Mouse (Mus musculus) v-Abl transformed pro-B cells (cell line): ENCODE data around the gene Las1l.

Experiments used
- in situ Hi-C, 2 experiments: fragments of 400-800 bp; cut with MboI; formaldehyde crosslinking; loops; one replicate each; pipeline ENCODE4 v1.15.1; 2025; ENCODE audit not compliant: unreplicated experiment in 2 of 2

The Las1l gene

GRCm38 (mm10) chrX:95956497-95957293 lies at the start of gene Las1l:
Gene Las1l, minus strand, starts transcription at chrX:95956962.
- in situ Hi-C loops, result loop anchor here (25.0 kb wide), 1 partner anchor 1744 kb away; the partner anchor contains the start of gene Eif2s3x (in 2 of the 2)

- in situ Hi-C loops, result loop anchor here (10.0 to 25.0 kb wide), 3 partner anchors 328 to 1418 kb away; no protein-coding TSS in a partner anchor
Observed at GRCm38 (mm10) chrX:96006395-96006794, 49.6 kb upstream of the Las1l start.

DNA sequence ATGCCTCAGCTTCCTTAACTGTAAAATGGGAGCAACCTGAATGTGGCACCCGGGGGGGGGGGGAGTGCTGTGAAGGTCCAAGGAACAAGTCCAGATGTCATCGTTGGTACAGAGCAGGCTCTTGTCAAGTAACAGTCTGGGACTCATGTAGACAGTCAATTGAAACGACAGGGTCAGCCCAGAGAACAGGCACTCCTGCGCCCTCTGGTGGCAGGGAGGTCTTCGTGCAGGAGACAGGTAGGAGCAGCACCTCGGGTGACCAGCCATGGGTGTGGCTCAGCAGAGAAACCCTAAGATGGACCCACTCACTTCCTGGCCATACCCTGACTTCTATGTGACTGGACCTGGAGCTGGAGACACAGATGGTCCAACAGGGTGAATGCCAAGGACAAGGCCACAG lies 42.8 kb upstream of the Las1l start:
- in situ Hi-C loops, result loop anchor here in 1 of 2 experiments (10.0 kb wide), 1 partner anchor 1435 kb away; no protein-coding TSS in a partner anchor

- in situ Hi-C loops, result loop anchor here in 1 of 2 experiments (10.0 kb wide), 1 partner anchor 1442 kb away; no protein-coding TSS in a partner anchor
Observed at GRCm38 (mm10) chrX:95993206-95993605, 36.4 kb upstream of the Las1l start.

- in situ Hi-C loops, result loop anchor here (25.0 kb wide), 1 partner anchor 1758 kb away; the partner anchor contains the start of gene Eif2s3x (in 2 of the 2)
Observed at GRCm38 (mm10) chrX:95969936-95970335, 13.2 kb upstream of the Las1l start.

DNA sequence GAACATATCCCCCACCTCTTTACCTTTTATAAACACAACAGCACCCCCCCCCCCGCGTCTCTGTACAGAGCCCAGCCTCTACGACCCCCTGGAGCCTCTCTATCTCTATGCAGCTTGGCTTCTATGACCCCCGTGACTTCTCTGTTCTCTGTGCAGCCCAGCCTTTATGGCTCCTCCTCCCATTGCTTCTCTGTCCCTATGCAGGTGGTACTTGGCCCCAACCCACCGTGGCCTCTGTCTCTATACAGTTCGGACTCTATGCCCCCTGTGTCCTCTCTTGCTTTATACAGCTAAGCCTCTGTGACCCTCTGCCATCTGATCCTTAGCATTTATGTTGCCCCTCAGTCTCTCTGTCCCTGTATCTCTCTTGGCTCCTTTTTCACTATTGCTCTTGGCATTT lies 12.4 kb upstream of the Las1l start:
- in situ Hi-C loops, result loop anchor here (25.0 kb wide), 1 partner anchor 1757 kb away; the partner anchor contains the start of gene Eif2s3x (in 2 of the 2)

GRCm38 (mm10) chrX:95968594-95968965 lies 11.8 kb upstream of the Las1l start:
- in situ Hi-C loops, result loop anchor here (25.0 kb wide), 1 partner anchor 1756 kb away; the partner anchor contains the start of gene Eif2s3x (in 2 of the 2)

DNA sequence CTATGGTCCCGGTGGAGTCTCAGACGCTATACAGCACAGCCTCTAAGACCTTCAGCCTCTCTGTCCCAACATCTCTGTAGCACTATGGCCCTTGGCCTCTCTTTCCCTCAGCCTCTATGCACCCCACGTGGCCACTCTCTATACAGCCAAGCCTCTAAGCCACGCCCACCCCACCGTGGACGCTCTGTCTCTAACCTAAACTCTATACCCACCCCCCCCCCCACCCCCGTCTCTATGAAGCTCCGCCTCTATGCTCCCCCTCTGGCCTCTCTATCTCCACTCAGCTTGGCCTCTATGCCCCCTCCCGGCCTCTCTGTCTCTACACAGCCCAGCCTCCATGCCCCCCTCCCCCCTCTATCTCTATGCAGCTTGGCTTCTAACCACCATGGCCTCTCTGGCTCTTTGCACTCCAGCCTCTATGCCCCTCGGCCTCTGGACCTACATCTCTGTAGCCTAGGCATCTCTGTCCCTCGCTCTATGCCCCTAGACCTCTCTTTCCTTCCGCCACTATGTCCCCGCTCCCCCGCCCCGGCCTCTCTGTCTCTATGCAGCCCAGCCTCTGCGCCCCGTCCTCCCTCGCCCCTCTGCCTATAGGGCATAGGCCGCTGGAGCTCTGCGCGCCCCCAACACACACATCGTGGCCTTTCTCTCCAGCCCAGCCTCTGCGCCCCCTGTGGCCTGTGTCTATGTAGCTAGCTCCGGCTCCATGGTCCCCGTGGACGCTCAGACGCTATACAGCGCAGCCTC lies 11.3 kb upstream of the Las1l start:
- in situ Hi-C loops, result loop anchor here (25.0 kb wide), 1 partner anchor 1756 kb away; the partner anchor contains the start of gene Eif2s3x (in 2 of the 2)

GRCm38 (mm10) chrX:95965036-95965435 lies 8.3 kb upstream of the Las1l start:
- in situ Hi-C loops, result loop anchor here (25.0 kb wide), 1 partner anchor 1753 kb away; the partner anchor contains the start of gene Eif2s3x (in 2 of the 2)

GRCm38 (mm10) chrX:95963366-95963765 lies 6.6 kb upstream of the Las1l start:
- in situ Hi-C loops, result loop anchor here (25.0 kb wide), 1 partner anchor 1751 kb away; the partner anchor contains the start of gene Eif2s3x (in 2 of the 2)

- in situ Hi-C loops, result loop anchor here (25.0 kb wide), 1 partner anchor 1745 kb away; the partner anchor contains the start of gene Eif2s3x (in 2 of the 2)
Observed at GRCm38 (mm10) chrX:95957461-95957860, 699 bp upstream of the Las1l start.

DNA sequence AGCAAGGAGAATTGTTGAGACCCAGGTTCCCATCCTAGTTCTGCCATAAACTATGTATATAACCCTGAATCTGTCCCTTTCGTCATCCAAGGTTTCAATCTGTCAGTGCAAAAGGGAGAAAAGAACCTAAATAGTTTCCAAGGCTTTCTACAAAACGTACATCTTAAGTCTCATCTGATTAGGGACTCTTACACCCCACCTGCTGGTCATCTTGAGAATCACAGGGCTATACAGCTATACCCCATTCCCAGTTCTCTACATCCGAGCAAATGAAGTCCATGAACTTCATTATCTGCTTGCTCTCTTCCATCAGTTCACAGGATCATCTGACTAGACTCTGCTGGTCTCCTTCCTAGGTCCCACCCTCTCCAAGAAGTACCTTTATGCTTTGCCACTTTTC lies 6.0 kb downstream of the Las1l start:
- in situ Hi-C loops, result loop anchor here (25.0 kb wide), 1 partner anchor 1738 kb away; the partner anchor contains the start of gene Eif2s3x (in 2 of the 2)

- in situ Hi-C loops, result loop anchor here in 1 of 2 experiments (25.0 kb wide), 1 partner anchor 511 kb away; the partner anchor contains the start of gene Amer1
Observed at GRCm38 (mm10) chrX:95948135-95948534, 8.6 kb downstream of the Las1l start.

DNA sequence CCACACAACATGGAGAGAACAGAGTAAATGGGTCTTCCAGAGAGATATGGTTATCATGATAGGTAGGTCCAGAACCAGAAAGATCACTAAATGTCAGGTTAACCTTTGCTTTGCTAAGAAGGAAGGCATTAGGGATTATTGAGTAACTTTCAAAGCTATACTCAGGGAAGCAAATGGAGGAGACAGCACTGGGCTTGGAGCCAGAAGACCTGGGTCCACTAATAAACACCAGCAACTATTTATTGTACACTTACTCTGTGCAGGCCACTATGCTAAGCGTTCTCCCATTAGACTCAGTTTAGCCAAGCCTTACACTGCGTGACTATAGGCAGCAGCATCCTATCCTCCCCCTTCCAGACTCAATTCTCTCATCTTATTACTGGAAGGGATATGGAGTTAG lies 11.3 kb downstream of the Las1l start:
- in situ Hi-C loops, result loop anchor here in 1 of 2 experiments (25.0 kb wide), 1 partner anchor 508 kb away; the partner anchor contains the start of gene Amer1

- in situ Hi-C loops, result loop anchor here in 1 of 2 experiments (25.0 kb wide), 1 partner anchor 498 kb away; the partner anchor contains the start of gene Amer1
Observed at GRCm38 (mm10) chrX:95935481-95935880, 21.3 kb downstream of the Las1l start.

GRCm38 (mm10) chrX:95902716-95903115 lies 54.0 kb downstream of the Las1l start:
- in situ Hi-C loops, result no loop called here
